Mouse (Mus musculus) effector memory CD4-positive, alpha-beta T cell, adult 7 months (primary cell): Measurements from ENCODE around the gene Npepps. TPM values are rescaled to one million over a fixed set of nuclear protein-coding genes. Genes with fewer than 3 reads are reported as not detected.

Experiments
- polyA plus RNA-seq: library from polyadenylated mRNA; unstranded; fragments of 100-300 nt; shearing (Covaris generic); gene quantifications from one replicate; pipeline ENCODE4 v1.2.1, GENCODE M21; 2017

The Npepps gene
- 35.3 TPM for polyA plus RNA-seq

GRCm38 (mm10) chr11:97280216-97280861 lies at the start of gene Npepps:
TSS of gene Npepps (minus strand) at chr11:97280638.

GRCm38 (mm10) chr11:97315504-97316503 lies 35.4 kb upstream of the Npepps start, which contains the start of gene Mrpl45:
TSS of gene Mrpl45 (plus strand) at chr11:97315716.

GRCm38 (mm10) chr11:97187764-97188642 lies 92.4 kb downstream of the Npepps start, which contains the start of gene Kpnb1:
TSS of gene Kpnb1 (minus strand) at chr11:97187881.

Other genes starting within 250 kb of the Npepps start
- gene Lrrc46, start 239.2 kb downstream of the Npepps start, polyA plus RNA-seq: not detected
- 33.7 TPM for gene Mrpl10, start 239.1 kb downstream of the Npepps start, polyA plus RNA-seq
- 21.9 TPM for gene Osbpl7, start 230.0 kb downstream of the Npepps start, polyA plus RNA-seq
- 278 TPM for gene Tbx21, start 165.3 kb downstream of the Npepps start, polyA plus RNA-seq
- 7.9 TPM for gene Tbkbp1, start 129.1 kb downstream of the Npepps start, polyA plus RNA-seq
- 19.9 TPM for gene Kpnb1, start 92.8 kb downstream of the Npepps start, polyA plus RNA-seq
- 11.9 TPM for gene Mrpl45, start 35.1 kb upstream of the Npepps start, polyA plus RNA-seq
- gene Gpr179, start 71.4 kb upstream of the Npepps start, polyA plus RNA-seq: 0.88 TPM
- gene Socs7, start 81.9 kb upstream of the Npepps start, polyA plus RNA-seq: 2.5 TPM
- not detected for gene Arhgap23, start 134.9 kb upstream of the Npepps start, polyA plus RNA-seq
- gene 4933428G20Rik, start 219.7 kb upstream of the Npepps start, polyA plus RNA-seq: not detected